Mouse (Mus musculus) intestine, embryonic 16.5 days (tissue): ENCODE measurements around the gene Dcpp3. TPM values are rescaled to one million over a fixed set of nuclear protein-coding genes. Genes with fewer than 3 reads are reported as not detected.
"Not testable (repeated sequence)": the region's sequence is repeated elsewhere in the genome, so short reads cannot be mapped to it uniquely, and the experiment has no call there.

Experiments
- ATAC-seq: fragments of 200-750 bp; cut with Nextera tagmentation; 2 replicates; pipeline ENCODE4 v1.8.0; 2017; ENCODE audit warnings: moderate TSS enrichment, moderate library complexity
- H3K27ac ChIP-seq: fragments of 300-500 bp; sonication (generic); 2 replicates; pipeline ENCODE4 v1.5.1; 2014; ENCODE audit warnings: mild to moderate bottlenecking, low read length
- H3K27me3 ChIP-seq: fragments of 300-500 bp; sonication (generic); replicated peaks from 2 replicates; pipeline ENCODE4 v1.6.1; 2014; ENCODE audit warnings: low read length, control low read depth, mixed read lengths; ENCODE audit not compliant: control insufficient read depth, insufficient read depth
- H3K36me3 ChIP-seq: fragments of 300-500 bp; sonication (generic); 2 replicates; pipeline ENCODE4 v1.6.1; 2014; ENCODE audit warnings: low read length, control low read depth; ENCODE audit not compliant: control insufficient read depth, insufficient read depth
- H3K4me1 ChIP-seq: fragments of 300-500 bp; sonication (generic); 2 replicates; pipeline ENCODE4 v1.6.1; 2014; ENCODE audit warnings: low read length, control low read depth, mixed read lengths; ENCODE audit not compliant: control insufficient read depth, insufficient read depth
- H3K4me2 ChIP-seq: fragments of 300-500 bp; sonication (generic); 2 replicates; pipeline ENCODE4 v1.6.1; 2014; ENCODE audit warnings: low read depth, low read length, control low read depth
- H3K4me3 ChIP-seq: fragments of 300-500 bp; sonication (generic); 2 replicates; pipeline ENCODE4 v1.5.1; 2014; ENCODE audit warnings: mild to moderate bottlenecking, low read length
- H3K9ac ChIP-seq: fragments of 300-500 bp; sonication (generic); 2 replicates; pipeline ENCODE4 v1.6.1; 2014; ENCODE audit warnings: low read depth, low read length
- H3K9me3 ChIP-seq: fragments of 300-500 bp; sonication (generic); 2 replicates; pipeline ENCODE4 v1.6.1; 2016; ENCODE audit warnings: low read length, control low read depth; ENCODE audit not compliant: control insufficient read depth
- WGBS: fragments of 180-500 bp; shearing (Covaris S2); extraction: QIAGEN DNeasy Blood & Tissue Kit; methylation state at CpG from one replicate; pipeline ENCODE4 v1.1.7; 2014; 5-methylcytosine and 5-hydroxymethylcytosine counted together
- polyA plus RNA-seq: library from polyadenylated mRNA; unstranded; fragments of >200 nt; fragmentation: Nextera tagmentation; extraction: Ambion mirVana; gene quantifications from 2 replicates; pipeline ENCODE4 v1.2.1, GENCODE M21; 2015

Dcpp3 gene
- not detected in 2 replicates for polyA plus RNA-seq

GRCm38 (mm10) chr17:23917158-23917557, at the start of gene Dcpp3:
TSS of gene Dcpp3 (plus strand) at chr17:23917458.
- not testable (repeated sequence) for H3K9me3 ChIP-seq, H3K36me3 ChIP-seq, H3K27me3 ChIP-seq, H3K9ac ChIP-seq, H3K27ac ChIP-seq, H3K4me2 ChIP-seq, H3K4me3 ChIP-seq, H3K4me1 ChIP-seq, ATAC-seq
- 54% methylated on average over 4 of the region's 4 CpGs for WGBS

GRCm38 (mm10) chr17:23867756-23868155, 49.5 kb upstream of the Dcpp3 start, which contains the start of gene Prss21:
TSS of gene Prss21 (plus strand) at chr17:23868056.
- no peak for ATAC-seq
- Histone ChIP-seq H3K27ac (no peak within 1 kb of the TSS), H3K9ac (no peak within 1 kb of the TSS), H3K36me3 (no peaks in the 10 kb centered on the region), H3K4me3 (no peak within 1 kb of the TSS), H3K9me3 (no peaks in the 10 kb centered on the region; the same call in 1 of the 2 replicates), H3K4me2 (no peak within 1 kb of the TSS), H3K27me3 (no peaks in the 10 kb centered on the region), H3K4me1 (no peaks in the 10 kb centered on the region)
- 89% methylated on average over 15 of the region's 15 CpGs for WGBS

GRCm38 (mm10) chr17:23868513-23868912, 48.7 kb upstream of the Dcpp3 start:
- Histone ChIP-seq H3K4me3 (no peak overlapping the region), H3K4me1 (no peaks in the 10 kb centered on the region), H3K27me3 (no peaks in the 10 kb centered on the region), H3K9ac (no peak overlapping the region), H3K36me3 (no peaks in the 10 kb centered on the region), H3K4me2 (no peak overlapping the region), H3K27ac (no peak overlapping the region), H3K9me3 (no peaks in the 10 kb centered on the region; the same call in 1 of the 2 replicates)
- 92% methylated on average over 11 of the region's 11 CpGs for WGBS
- no peak for ATAC-seq

- Histone ChIP-seq H3K4me1 (peaks cover 3% of the 10 kb centered on the region; the same call in 1 of the 2 replicates), H3K4me2 (no peak overlapping the region), H3K9me3 (no peaks in the 10 kb centered on the region), H3K27ac (no peak overlapping the region), H3K9ac (0 out of 2 replicates have a peak overlapping the region, but pooled peaks have one; percentile 9), H3K4me3 (no peak overlapping the region), H3K27me3 (no peaks in the 10 kb centered on the region), H3K36me3 (no peaks in the 10 kb centered on the region)
- peak; percentile 31 for ATAC-seq
- 41% methylated on average over 8 of the region's 8 CpGs for WGBS
Observed at GRCm38 (mm10) chr17:23873884-23874856, 43.1 kb upstream of the Dcpp3 start.

- no peak overlapping the region for H3K9ac ChIP-seq
- H3K4me3 ChIP-seq, result no peak overlapping the region
- no peak overlapping the region for H3K4me2 ChIP-seq
- H3K4me1 ChIP-seq, result peaks cover 3% of the 10 kb centered on the region; the same call in 1 of the 2 replicates
- H3K27me3 ChIP-seq, result no peaks in the 10 kb centered on the region
- H3K9me3 ChIP-seq, result no peaks in the 10 kb centered on the region
- H3K36me3 ChIP-seq, result no peaks in the 10 kb centered on the region
- ATAC-seq, result peak; percentile 37; the same call in 1 of the 2 replicates
- 63% methylated on average over 3 of the region's 3 CpGs for WGBS
- no peak overlapping the region for H3K27ac ChIP-seq
Observed at GRCm38 (mm10) chr17:23876741-23877140, 40.5 kb upstream of the Dcpp3 start.

GRCm38 (mm10) chr17:23877166-23877565, 40.1 kb upstream of the Dcpp3 start:
- Histone ChIP-seq H3K4me2 (no peak overlapping the region), H3K27me3 (no peaks in the 10 kb centered on the region), H3K27ac (no peak overlapping the region), H3K9me3 (no peaks in the 10 kb centered on the region), H3K36me3 (no peaks in the 10 kb centered on the region), H3K9ac (no peak overlapping the region), H3K4me3 (no peak overlapping the region), H3K4me1 (peaks cover 3% of the 10 kb centered on the region; the same call in 1 of the 2 replicates)
- no peak for ATAC-seq
- 72% methylated on average over 2 of the region's 2 CpGs for WGBS

- not testable (repeated sequence) for H3K4me3 ChIP-seq, H3K4me2 ChIP-seq, H3K9me3 ChIP-seq, H3K9ac ChIP-seq, H3K27me3 ChIP-seq, H3K4me1 ChIP-seq, H3K36me3 ChIP-seq, H3K27ac ChIP-seq, ATAC-seq
- 73% methylated on average over 4 of the region's 4 CpGs for WGBS
Observed at GRCm38 (mm10) chr17:23880576-23880975, 36.7 kb upstream of the Dcpp3 start, which contains the start of the genes Dcpp1 and Dcpp2. TSS of gene Dcpp1 (plus strand) at chr17:23880876. TSS of gene Dcpp2 (plus strand) at chr17:23880880.

- H3K4me1 ChIP-seq, result peaks cover 8% of the 10 kb centered on the region
- peak overlapping the region; percentile 94 for H3K4me2 ChIP-seq
- no peaks in the 10 kb centered on the region for H3K27me3 ChIP-seq
- no peaks in the 10 kb centered on the region for H3K36me3 ChIP-seq
- WGBS, result under 1% methylated on average over 29 of the region's 29 CpGs
- ATAC-seq, result peak; percentile 99
- H3K9me3 ChIP-seq, result no peaks in the 10 kb centered on the region
- peak overlapping the region; percentile 55 for H3K4me3 ChIP-seq
- H3K27ac ChIP-seq, result peak overlapping the region; percentile 96
- peak overlapping the region; percentile 77 for H3K9ac ChIP-seq
Observed at GRCm38 (mm10) chr17:23924531-23925007, 7.3 kb downstream of the Dcpp3 start.

GRCm38 (mm10) chr17:23925090-23925493, 7.8 kb downstream of the Dcpp3 start:
- Histone ChIP-seq H3K9me3 (no peaks in the 10 kb centered on the region), H3K27me3 (no peaks in the 10 kb centered on the region), H3K36me3 (no peaks in the 10 kb centered on the region), H3K4me2 (peak overlapping the region; percentile 94), H3K4me1 (peaks cover 8% of the 10 kb centered on the region), H3K9ac (peak overlapping the region; percentile 77), H3K4me3 (peak overlapping the region; percentile 55), H3K27ac (peak overlapping the region; percentile 96)
- under 1% methylated on average over 14 of the region's 14 CpGs for WGBS
- peak; percentile 87 for ATAC-seq
